Mouse (Mus musculus): ENCODE measurements around the gene Smug1.

DNA sequence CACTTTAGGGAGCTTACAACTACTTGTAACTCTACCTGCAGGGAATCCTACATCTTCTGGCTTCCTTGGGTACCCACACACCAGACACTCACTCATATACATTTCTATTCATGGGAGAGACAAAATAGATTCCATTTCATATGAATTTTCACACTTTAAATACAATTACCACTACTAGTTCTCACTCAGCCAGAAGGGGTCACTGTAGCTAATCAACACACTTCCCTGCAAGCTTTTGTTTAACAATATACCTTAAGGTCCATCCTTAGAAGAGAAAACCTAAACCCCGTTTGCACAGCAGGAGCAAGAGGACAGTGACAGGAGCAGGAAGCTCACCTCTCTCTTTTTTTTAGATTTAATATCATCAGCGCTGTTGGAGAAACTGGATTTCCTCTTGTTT lies 38.3 kb upstream of the Smug1 start:
- peak; percentile 65 for TF ChIP-seq CTCF (IDR thresholded peaks at IDR 0.05)
- no peak for TF ChIP-seq EP300 (IDR thresholded peaks at IDR 0.05)

All from lung, postnatal 0 days (tissue).